Mouse (Mus musculus) urinary bladder, postnatal 14 days (tissue): Measurements from ENCODE around the gene Psme4.
A peak's percentile ranks its signal among the peaks of the same experiment; 100 is the strongest.
"Not testable (repeated sequence)": the region's sequence is repeated elsewhere in the genome, so short reads cannot be mapped to it uniquely, and the experiment has no call there.

ENCODE experiments used
- DNase-seq: peaks from one replicate; pipeline ENCODE4 v3.0.0; 2021; ENCODE audit warnings: low spot score

Gene Psme4

GRCm38 (mm10) chr11:30771267-30771903 is at the start of gene Psme4:
TSS of gene Psme4 (plus strand) at chr11:30771726.
- peak; percentile 96 for DNase-seq

GRCm38 (mm10) chr11:30723438-30723837 is 48.1 kb upstream of the Psme4 start:
- DNase-seq = no peak

- no peak for DNase-seq
These were observed 40.8 kb upstream of the Psme4 start for GRCm38 (mm10) chr11:30730721-30731120.

GRCm38 (mm10) chr11:30733376-30733775 is 38.1 kb upstream of the Psme4 start:
- DNase-seq = no peak

GRCm38 (mm10) chr11:30743991-30744390 is 27.5 kb upstream of the Psme4 start:
- DNase-seq = no peak

- no peak for DNase-seq
These were observed 22.6 kb upstream of the Psme4 start for GRCm38 (mm10) chr11:30748938-30749337.

GRCm38 (mm10) chr11:30749587-30749986 is 21.9 kb upstream of the Psme4 start:
- DNase-seq = no peak

- DNase-seq = no peak
These were observed 21.3 kb upstream of the Psme4 start for GRCm38 (mm10) chr11:30750039-30750823.

- DNase-seq = no peak
These were observed 18.6 kb upstream of the Psme4 start for GRCm38 (mm10) chr11:30752956-30753355.

GRCm38 (mm10) chr11:30754486-30754854 is 17.1 kb upstream of the Psme4 start:
- DNase-seq = not testable (repeated sequence)

GRCm38 (mm10) chr11:30754855-30755530 is 16.5 kb upstream of the Psme4 start:
- DNase-seq = peak; percentile 4

- DNase-seq = no peak
These were observed 10.1 kb upstream of the Psme4 start for GRCm38 (mm10) chr11:30761381-30761780.

- DNase-seq = no peak
These were observed 9.6 kb upstream of the Psme4 start for GRCm38 (mm10) chr11:30761891-30762290.

GRCm38 (mm10) chr11:30765076-30765475 is 6.5 kb upstream of the Psme4 start:
- DNase-seq = no peak

GRCm38 (mm10) chr11:30770817-30771216 is 709 bp upstream of the Psme4 start:
- DNase-seq = no peak

GRCm38 (mm10) chr11:30771904-30772581 is 517 bp downstream of the Psme4 start:
- peak; percentile 55 for DNase-seq

GRCm38 (mm10) chr11:30772777-30773417 is 1.4 kb downstream of the Psme4 start:
- DNase-seq = no peak

GRCm38 (mm10) chr11:30774638-30775037 is 3.1 kb downstream of the Psme4 start:
- DNase-seq = no peak

GRCm38 (mm10) chr11:30777498-30777897 is 6.0 kb downstream of the Psme4 start:
- DNase-seq = no peak

GRCm38 (mm10) chr11:30780893-30781292 is 9.4 kb downstream of the Psme4 start:
- DNase-seq = no peak

- DNase-seq = no peak
These were observed 10.1 kb downstream of the Psme4 start for GRCm38 (mm10) chr11:30781612-30782011.

- DNase-seq = no peak
These were observed 14.0 kb downstream of the Psme4 start for GRCm38 (mm10) chr11:30785497-30785896.
